Mouse (Mus musculus) heart, adult 8-10 months (tissue): ENCODE data around the gene Cybb. TPM values are rescaled to one million over a fixed set of nuclear protein-coding genes. Genes with fewer than 3 reads are reported as not detected.
"Not testable (repeated sequence)": the region's sequence is repeated elsewhere in the genome, so short reads cannot be mapped to it uniquely, and the experiment has no call there.

ENCODE experiments used
- DNase-seq: peaks from one replicate; pipeline ENCODE4 v3.0.0; 2022; ENCODE audit warnings: low spot score
- total RNA-seq, 4 experiments: library from RNA; stranded (reverse); gene quantifications; 2 replicates each; pipeline ENCODE4 v1.2.4; 2022

The Cybb gene
- total RNA-seq: 10 to 100 TPM in 1 of 4 experiments, 1 to 10 TPM in 3; 3.8 to 12.7 (median 7.9) TPM

- DNase-seq: no peak
Measured at GRCm38 (mm10) chrX:9487671-9488070, at the start of gene Cybb. Gene Cybb, minus strand, starts transcription at chrX:9487771.

DNA sequence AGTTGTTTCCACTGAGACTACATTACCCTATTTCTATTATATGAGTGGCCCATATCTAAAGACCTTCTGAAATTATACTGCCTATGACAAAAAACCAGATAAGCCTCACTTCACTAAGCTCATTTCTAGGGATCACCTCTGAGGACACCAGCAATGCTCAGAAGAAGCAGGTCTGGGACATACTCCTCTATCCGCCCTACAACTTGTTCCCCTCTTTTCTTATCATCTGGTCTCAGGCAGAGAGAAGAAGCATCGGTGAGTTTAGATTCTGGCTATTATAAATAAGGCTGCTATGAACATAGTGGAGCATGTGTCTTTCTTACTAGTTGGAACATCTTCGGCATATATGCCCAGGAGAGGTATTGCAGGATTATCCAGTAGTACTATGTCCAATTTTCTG is 49.3 kb upstream of the Cybb start:
- no peak for DNase-seq

DNA sequence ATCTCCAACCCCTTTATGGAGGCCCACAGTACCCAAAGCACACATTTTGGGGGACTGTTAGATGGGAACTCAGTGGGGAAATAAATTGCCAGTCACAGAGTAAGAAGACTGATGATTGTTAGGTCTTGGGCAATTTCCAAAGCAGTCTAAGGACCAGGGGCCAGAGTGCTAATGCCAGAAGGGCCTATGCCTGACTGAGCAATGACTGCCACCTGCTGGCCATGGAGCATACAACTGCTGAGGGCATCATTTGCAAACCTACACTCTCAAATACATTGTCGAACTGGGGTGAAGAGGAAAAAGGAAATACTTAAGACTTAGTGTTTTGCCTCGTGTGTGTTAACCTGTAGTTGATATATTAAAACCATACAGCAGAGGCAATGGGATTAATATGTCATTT is 32.4 kb upstream of the Cybb start:
- DNase-seq: peak; percentile 23

- DNase-seq: not testable (repeated sequence)
Measured at GRCm38 (mm10) chrX:9517531-9517930, 30.0 kb upstream of the Cybb start.

- not testable (repeated sequence) for DNase-seq
Measured at GRCm38 (mm10) chrX:9475036-9475435, 12.5 kb downstream of the Cybb start.

- DNase-seq: no peak
Measured at GRCm38 (mm10) chrX:9474440-9474839, 13.1 kb downstream of the Cybb start.

- no peak for DNase-seq
Measured at GRCm38 (mm10) chrX:9473768-9474167, 13.8 kb downstream of the Cybb start.

DNA sequence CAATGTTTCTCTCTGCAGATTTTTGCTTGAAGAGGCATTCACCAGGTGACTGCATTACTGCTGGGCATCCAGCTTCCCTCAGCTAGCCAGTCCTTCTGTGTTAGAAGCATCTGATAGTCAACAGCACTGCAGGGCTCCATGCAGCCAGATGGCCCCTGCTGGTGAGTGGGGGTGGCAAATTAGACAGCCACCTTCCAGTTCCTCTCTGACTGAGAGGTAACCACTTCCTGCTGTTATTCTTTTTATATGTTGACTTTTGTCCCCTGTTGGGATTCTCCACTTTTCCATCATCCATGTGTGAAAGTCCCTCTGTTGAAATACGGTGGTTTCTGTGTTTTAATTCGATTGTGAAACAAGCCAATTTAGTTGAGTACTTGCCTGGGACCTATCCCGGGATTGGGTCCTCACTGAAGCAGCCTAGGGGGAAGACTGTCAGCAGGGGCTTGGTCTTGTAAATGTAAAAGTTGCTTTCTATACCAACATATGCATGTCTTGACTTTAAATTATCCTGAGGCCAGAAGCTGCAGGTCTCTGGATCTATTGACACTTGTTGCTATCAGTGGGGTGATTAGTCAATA is 16.7 kb downstream of the Cybb start:
- no peak for DNase-seq

- no peak for DNase-seq
Measured at GRCm38 (mm10) chrX:9469100-9469499, 18.5 kb downstream of the Cybb start.

DNA sequence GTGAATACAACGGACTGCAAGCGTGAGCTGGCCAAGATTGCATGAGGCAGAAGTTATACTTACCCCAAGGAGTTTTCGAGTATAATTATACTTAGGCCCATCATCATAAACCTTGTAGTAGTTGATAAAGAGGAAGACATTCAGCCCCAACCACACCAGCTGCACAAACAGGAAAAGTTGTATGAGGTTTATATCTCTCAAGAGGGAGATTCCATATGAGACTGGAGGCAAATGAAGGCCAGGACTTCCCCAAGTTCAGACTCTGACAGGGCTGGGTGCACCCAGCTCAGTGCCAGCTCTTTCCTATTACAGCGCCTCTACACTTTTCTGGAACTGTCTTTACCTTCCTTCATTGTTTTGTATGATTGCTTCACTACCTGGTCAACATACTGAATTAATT is 20.6 kb downstream of the Cybb start:
- DNase-seq: no peak

DNA sequence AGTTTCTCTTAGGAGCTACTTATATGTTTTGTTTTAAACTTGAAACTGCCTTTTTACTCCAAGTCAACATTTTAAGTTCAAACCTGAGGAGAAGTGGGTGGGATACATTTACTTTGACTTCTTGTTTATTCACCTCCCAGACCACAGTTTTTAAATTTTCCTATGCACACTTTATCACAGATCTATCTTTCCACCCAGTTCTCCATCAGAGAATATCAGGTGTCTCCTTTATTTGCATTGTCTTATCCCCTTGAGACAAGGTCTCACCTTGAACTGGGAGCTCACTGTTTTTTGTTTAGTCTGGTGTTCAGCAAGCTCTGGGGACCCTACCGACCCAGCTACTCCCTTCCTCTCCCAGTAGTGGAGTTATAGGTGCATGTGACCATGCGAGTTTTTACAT is 21.7 kb downstream of the Cybb start:
- no peak for DNase-seq

- DNase-seq: no peak
Measured at GRCm38 (mm10) chrX:9462671-9463070, 24.9 kb downstream of the Cybb start.

GRCm38 (mm10) chrX:9461399-9461798 is 26.2 kb downstream of the Cybb start:
- no peak for DNase-seq

GRCm38 (mm10) chrX:9460387-9460930 is 27.1 kb downstream of the Cybb start:
- no peak for DNase-seq

DNA sequence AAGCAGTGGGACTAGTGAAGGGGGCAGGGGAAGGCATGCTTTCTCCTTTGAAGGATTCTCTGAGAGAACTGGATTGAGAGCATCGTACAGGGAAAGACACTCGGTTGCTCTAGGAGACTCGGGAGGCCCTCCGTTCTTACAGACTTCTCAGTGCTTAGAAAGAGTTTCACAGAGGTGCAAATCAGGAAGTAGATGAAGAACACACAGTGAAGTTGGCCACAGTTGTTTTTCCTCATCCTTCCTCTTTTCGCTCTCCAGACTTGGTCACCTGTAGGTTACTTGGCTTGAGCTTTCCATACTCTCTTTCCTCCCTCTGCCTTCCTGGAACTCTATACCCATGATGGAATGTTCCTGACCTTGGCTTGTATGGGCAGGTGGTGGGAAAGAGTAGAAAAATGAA is 35.2 kb downstream of the Cybb start:
- DNase-seq: no peak

GRCm38 (mm10) chrX:9447284-9447683 is 40.3 kb downstream of the Cybb start:
- no peak for DNase-seq

DNA sequence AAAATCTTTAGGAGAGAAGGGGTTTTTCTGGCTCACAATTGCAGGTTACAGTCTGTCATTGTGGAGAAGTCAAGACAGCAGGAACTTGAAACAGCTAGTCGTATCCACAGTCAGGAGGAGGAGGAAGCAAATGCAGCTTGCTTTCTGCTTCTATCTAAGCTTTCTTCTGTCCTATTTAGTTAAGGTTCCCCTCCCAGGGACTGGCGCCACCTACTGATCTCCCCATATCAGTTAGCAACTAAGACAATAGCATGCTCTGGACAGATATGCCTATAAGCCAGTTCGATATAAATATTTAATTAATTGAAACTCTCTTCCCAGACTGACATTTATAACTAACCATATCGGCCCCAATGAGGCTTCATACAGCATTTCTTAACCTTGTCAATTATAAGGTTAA is 46.5 kb downstream of the Cybb start:
- no peak for DNase-seq

DNA sequence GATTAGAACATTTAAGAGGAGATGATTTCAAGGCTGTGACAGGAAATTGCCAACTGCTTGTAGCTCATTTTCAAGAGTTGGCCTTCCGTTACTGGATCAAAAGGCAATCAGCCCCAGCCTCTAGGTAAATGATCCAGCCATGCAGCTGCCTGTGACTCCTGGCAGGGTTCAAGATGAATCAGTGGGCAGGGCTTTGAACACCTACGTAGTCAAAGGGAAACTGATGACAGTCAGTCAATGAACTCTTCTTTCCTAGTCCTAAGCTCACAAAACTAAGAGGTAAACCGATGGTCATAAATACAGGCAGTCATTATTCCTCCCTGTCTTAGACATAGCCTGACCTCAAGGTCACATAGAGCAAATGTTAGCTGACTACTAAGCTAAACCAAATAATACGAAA is 47.0 kb downstream of the Cybb start:
- DNase-seq: no peak

- DNase-seq: no peak
Measured at GRCm38 (mm10) chrX:9439257-9439656, 48.3 kb downstream of the Cybb start.

- no peak for DNase-seq
Measured at GRCm38 (mm10) chrX:9413889-9414288, 73.7 kb downstream of the Cybb start.
